Mouse (Mus musculus) ES-E14 (cell line): Measurements from ENCODE around the gene Shroom4. TPM values are rescaled to one million over a fixed set of nuclear protein-coding genes. Genes with fewer than 3 reads are reported as not detected.

Experiments
- DNase-seq: peaks from one replicate; pipeline ENCODE4 v3.0.0-alpha.2; 2013; ENCODE audit warnings: low read depth, low spot score
- H3K27ac ChIP-seq: 2 replicates; pipeline ENCODE4 v1.5.1; 2012; ENCODE audit warnings: low read depth, mild to moderate bottlenecking, low read length, moderate library complexity, mixed read lengths; ENCODE audit not compliant: poor library complexity, insufficient read depth, severe bottlenecking
- H3K36me3 ChIP-seq: 2 replicates; pipeline ENCODE4 v1.6.1; 2012; ENCODE audit warnings: mild to moderate bottlenecking, low read length, moderate library complexity, mixed read lengths; ENCODE audit not compliant: control insufficient read depth, poor library complexity, insufficient read depth, severe bottlenecking
- H3K4me1 ChIP-seq, 2 experiments: fragments of 150-350 bp in 1 of 2; sonication (generic) in 1 of 2; 2 replicates each; pipeline ENCODE4 v1.6.1; 2012; ENCODE audit warnings: low read length in 2 of 2, mild to moderate bottlenecking in 1 of 2, mixed read lengths in 1 of 2; ENCODE audit not compliant: control insufficient read depth in 2 of 2, insufficient read depth in 2 of 2, poor library complexity in 1 of 2
- H3K4me3 ChIP-seq, 2 experiments: fragments of 150-350 bp in 1 of 2; sonication (generic) in 1 of 2; 2 replicates each; pipeline ENCODE4 v1.5.1; 2012; ENCODE audit warnings: low read length in 2 of 2, low read depth in 1 of 2, mild to moderate bottlenecking in 1 of 2, mixed read lengths in 1 of 2; ENCODE audit not compliant: insufficient read depth in 1 of 2, poor library complexity in 1 of 2, severe bottlenecking in 1 of 2
- H3K9ac ChIP-seq: 2 replicates; pipeline ENCODE4 v1.6.1; 2012; ENCODE audit warnings: low read depth, mild to moderate bottlenecking, low read length, mixed read lengths; ENCODE audit not compliant: poor library complexity, insufficient read depth, severe bottlenecking
- H3K9me3 ChIP-seq: fragments of 150-350 bp; sonication (generic); 2 replicates; pipeline ENCODE4 v1.6.1; 2012; ENCODE audit warnings: low read depth, mild to moderate bottlenecking, low read length; ENCODE audit not compliant: control insufficient read depth, insufficient read depth
- CHD2 ChIP-seq: IDR thresholded peaks from 2 replicates; pipeline ENCODE4 v1.6.1; 2014; ENCODE audit warnings: mild to moderate bottlenecking, low read depth, low read length, inconsistent platforms
- HCFC1 ChIP-seq: IDR thresholded peaks from 2 replicates; pipeline ENCODE4 v1.6.1; 2012; ENCODE audit warnings: low read length, inconsistent platforms, borderline replicate concordance; ENCODE audit not compliant: insufficient read depth
- MAFK ChIP-seq: IDR thresholded peaks from 2 replicates; pipeline ENCODE4 v1.6.1; 2014; ENCODE audit warnings: mild to moderate bottlenecking, low read depth, low read length, inconsistent platforms; ENCODE audit not compliant: insufficient read depth
- ZC3H11A ChIP-seq: IDR thresholded peaks from 2 replicates; pipeline ENCODE4 v1.6.1; 2012; ENCODE audit warnings: low read depth, mild to moderate bottlenecking, inconsistent platforms, low read length, borderline replicate concordance
- ZNF384 ChIP-seq: IDR thresholded peaks from 2 replicates; pipeline ENCODE4 v1.6.1; 2012; ENCODE audit warnings: low read depth, low read length, inconsistent platforms
- in situ Hi-C, 2 experiments: fragments of 600-800 bp; cut with MboI; formaldehyde crosslinking; loops; one replicate each; pipeline ENCODE4 v1.15.1; 2025; ENCODE audit warnings: low sequenced_read_pairs in 2 of 2, inconsistent platforms in 1 of 2; ENCODE audit not compliant: unreplicated experiment in 2 of 2
- total RNA-seq: library from RNA; depleted of rRNA; stranded (reverse); fragments of 300-350 nt; gene quantifications from 2 replicates; pipeline ENCODE4 v1.2.3, GENCODE M21; 2012

The Shroom4 gene
- total RNA-seq, 1 experiment, result 12.7 TPM

DNA sequence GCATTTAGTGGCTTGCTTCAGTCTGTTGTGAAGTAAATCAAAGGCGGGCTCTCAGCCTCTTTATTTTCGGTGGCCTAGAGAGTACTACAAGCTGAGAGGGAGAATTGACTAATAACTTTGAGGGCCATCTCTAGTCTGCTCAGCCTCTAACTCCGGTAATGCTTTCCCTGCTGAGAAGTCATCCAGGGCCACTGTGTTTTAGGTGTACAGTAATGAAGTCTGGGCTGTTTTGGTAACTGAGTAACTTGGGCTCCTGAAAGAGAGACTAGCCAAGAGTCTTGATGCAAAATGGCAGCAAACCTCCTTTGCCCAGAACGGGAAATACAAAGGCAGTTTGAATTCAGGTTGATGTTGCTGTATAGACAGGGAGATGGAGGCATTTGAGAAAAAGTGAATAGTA lies 3.3 kb downstream of the Shroom4 start:
- no peak overlapping the region for H3K27ac ChIP-seq
- no peak for DNase-seq
- H3K4me1 ChIP-seq, result peaks cover 0 to 2% of the 10 kb centered on the region in 2 experiments; a peak in 1 of 4 replicates
- in situ Hi-C loops, result no loop called here
- no peaks in the 10 kb centered on the region for H3K36me3 ChIP-seq
- no peaks in the 10 kb centered on the region for H3K9me3 ChIP-seq
- H3K9ac ChIP-seq, result no peak overlapping the region
- no peak for TF ChIP-seq ZNF384
- no peak for TF ChIP-seq ZC3H11A
- no peak for TF ChIP-seq CHD2
- H3K4me3 ChIP-seq, result no peak overlapping the region

DNA sequence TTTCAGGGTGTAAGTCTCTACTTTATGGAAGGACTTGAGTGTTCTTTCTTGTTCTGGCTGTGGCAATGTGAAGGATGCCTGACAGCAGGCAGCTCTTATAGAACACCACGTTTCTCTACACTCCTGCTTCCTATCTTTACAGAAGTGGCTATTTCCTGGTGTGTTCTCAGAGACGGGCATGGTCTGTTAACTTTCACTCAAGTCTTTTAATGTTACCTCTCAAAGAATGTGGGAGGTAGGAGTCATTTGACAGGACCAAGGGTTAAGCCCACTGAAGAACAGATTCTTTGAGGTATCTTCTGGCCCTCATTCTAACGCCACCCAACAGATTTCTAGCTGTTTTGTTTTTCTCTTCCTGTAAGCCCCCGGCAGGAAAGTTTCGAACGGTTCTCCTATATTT lies 9.5 kb downstream of the Shroom4 start:
- no peak overlapping the region for H3K27ac ChIP-seq
- no peak overlapping the region for H3K9ac ChIP-seq
- no peaks in the 10 kb centered on the region; a peak in 1 of 4 replicates for H3K4me1 ChIP-seq
- H3K4me3 ChIP-seq, result no peak overlapping the region
- no peaks in the 10 kb centered on the region for H3K36me3 ChIP-seq
- no peaks in the 10 kb centered on the region for H3K9me3 ChIP-seq
- in situ Hi-C loops, result no loop called here
- no peak for TF ChIP-seq ZNF384
- no peak for TF ChIP-seq CHD2
- no peak for TF ChIP-seq MAFK
- TF ChIP-seq HCFC1, result no peak
- TF ChIP-seq ZC3H11A, result no peak
- DNase-seq, result no peak

DNA sequence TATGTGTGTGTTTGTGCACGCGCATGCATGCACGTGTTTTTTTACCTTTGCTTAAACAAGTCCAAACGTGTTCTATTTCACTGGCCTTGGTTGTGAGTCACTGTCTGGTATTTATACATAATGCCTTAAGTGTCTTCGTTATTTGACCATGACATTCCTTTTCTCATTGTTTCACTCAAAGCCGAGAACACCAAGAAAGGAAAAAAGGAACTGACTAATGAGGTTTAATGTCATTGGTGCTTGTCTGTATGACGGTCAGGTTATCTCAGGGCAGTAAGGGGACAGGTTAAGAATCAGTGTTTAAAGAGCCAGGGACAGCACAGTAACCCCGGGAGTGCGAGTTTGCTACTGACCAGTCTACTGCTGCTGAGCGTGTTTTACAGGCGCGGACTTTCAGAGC lies 15.8 kb downstream of the Shroom4 start:
- Histone ChIP-seq H3K9ac (no peak overlapping the region), H3K4me1 (no peaks in the 10 kb centered on the region), H3K36me3 (no peaks in the 10 kb centered on the region), H3K4me3 (no peak overlapping the region), H3K27ac (no peak overlapping the region), H3K9me3 (no peaks in the 10 kb centered on the region)
- no peak for DNase-seq
- in situ Hi-C loops, result no loop called here
- TF ChIP-seq CHD2 (no peak), MAFK (no peak), HCFC1 (no peak), ZC3H11A (no peak), ZNF384 (no peak)

DNA sequence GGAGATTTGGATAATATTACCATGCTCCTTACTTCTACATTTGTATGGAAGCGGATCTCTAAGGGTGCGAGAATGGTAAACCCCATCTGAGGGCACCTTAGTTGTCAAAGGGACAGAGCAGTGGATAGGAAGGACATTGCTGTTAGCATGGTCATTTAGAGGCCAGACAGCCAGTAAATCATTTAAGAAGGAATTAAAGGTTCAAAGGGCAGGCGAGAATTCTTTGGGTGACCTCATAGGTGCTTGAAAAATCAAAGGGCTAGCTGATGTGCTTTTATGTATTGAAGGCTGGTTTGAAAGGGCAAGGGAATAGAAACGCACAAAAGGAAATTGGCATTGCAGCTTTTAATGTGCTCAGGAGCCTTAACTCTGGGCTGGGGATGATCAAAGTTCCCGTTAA lies 16.3 kb downstream of the Shroom4 start:
- no peak overlapping the region for H3K9ac ChIP-seq
- H3K9me3 ChIP-seq, result no peaks in the 10 kb centered on the region
- H3K36me3 ChIP-seq, result no peaks in the 10 kb centered on the region
- TF ChIP-seq ZC3H11A (no peak), HCFC1 (no peak), CHD2 (no peak), ZNF384 (no peak), MAFK (no peak)
- no peak for DNase-seq
- H3K4me1 ChIP-seq, result no peaks in the 10 kb centered on the region
- in situ Hi-C loops, result no loop called here
- no peak overlapping the region for H3K4me3 ChIP-seq
- no peak overlapping the region for H3K27ac ChIP-seq

DNA sequence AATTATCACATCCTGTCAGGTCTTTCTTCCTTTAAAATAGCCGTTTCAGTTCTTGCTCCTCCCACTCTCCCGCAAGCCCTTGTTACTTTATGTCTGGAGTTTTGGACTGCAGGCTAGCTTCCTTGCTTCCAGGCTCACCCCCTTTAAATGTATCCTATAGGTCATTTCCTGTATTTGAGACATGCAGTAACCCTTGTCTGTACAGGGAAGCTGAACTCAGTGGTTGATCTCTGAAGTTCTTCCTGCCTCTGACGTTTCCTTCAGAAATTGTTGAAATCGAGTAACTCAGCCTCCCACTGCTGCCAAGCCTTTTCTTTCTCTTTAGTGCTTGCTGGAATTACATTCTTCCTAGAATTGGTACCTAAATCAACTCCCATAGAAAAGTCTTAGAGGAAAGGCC lies 18.5 kb downstream of the Shroom4 start:
- H3K4me3 ChIP-seq, result no peak overlapping the region
- no peaks in the 10 kb centered on the region for H3K36me3 ChIP-seq
- H3K4me1 ChIP-seq, result no peaks in the 10 kb centered on the region
- TF ChIP-seq ZNF384 (no peak), MAFK (no peak), ZC3H11A (no peak), CHD2 (no peak)
- H3K9me3 ChIP-seq, result no peaks in the 10 kb centered on the region
- DNase-seq, result no peak
- in situ Hi-C loops, result no loop called here
- no peak overlapping the region for H3K27ac ChIP-seq
- no peak overlapping the region for H3K9ac ChIP-seq
